Mouse (Mus musculus): ENCODE data around the gene Ttll7. TPM values are rescaled to one million over a fixed set of nuclear protein-coding genes. Genes with fewer than 3 reads are reported as not detected.

Ttll7 gene
- polyA plus RNA-seq, 1 experiment from 2014 or later: 0.52 TPM

DNA sequence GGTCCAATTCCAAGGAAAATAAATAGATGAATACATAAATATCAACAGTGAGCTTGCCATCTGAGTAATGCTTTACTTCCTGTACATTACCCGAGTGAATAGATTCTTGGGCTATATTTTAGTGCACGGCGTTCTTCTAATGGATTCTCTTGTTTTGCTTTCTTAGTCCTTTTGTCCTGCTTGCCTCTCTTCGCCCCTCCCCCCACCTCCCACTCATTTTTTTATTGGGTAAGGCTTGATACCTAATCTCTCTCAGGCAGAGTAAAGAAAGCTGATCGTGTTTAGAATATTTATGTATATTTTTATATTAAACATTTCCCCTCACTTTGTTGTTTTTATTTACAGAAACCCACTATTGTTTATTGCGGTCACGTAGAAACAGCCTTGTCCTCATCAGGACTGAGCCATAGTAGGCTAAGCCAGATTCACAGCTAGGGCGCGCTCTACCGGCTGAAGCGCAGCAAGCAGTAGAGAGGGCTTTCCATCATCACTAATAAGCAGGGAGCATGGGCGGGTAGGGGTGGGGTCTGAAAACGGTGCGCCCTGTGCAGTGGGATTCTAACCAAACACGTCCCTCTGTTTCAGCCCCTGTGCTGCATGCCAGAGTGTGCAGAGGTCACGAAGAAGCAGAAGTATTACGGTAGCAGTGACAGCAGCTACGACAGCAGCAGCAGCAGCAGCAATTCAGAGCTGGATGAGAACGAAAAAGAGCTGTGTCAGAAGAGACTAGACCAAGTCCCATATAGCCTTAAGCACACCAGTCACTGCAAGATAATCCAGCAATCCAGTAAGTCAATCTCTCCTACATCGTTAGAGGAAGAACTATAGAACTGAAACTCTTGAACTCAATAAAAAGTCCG is 87.5 kb downstream of the Ttll7 start:
- WGBS (ENCODE audit: insufficient replicate concordance): 31% methylated on average over 21 of the region's 21 CpGs
- Histone ChIP-seq H3K9ac (replicated peaks) (no peak overlapping the region), H3K27me3 (ENCODE audit: insufficient read depth, low read length) (no peaks in the 10 kb centered on the region), H3K4me2 (ENCODE audit: low read depth, low read length) (no peak overlapping the region), H3K4me1 (ENCODE audit: insufficient read depth) (no peaks in the 10 kb centered on the region), H3K27ac (ENCODE audit: low read depth) (no peak overlapping the region), H3K36me3 (replicated peaks; ENCODE audit: insufficient read depth, low read length) (no peaks in the 10 kb centered on the region), H3K4me3 (ENCODE audit: low read depth, low read length) (no peak overlapping the region), H3K9me3 (ENCODE audit: low read length) (no peaks in the 10 kb centered on the region)
- ATAC-seq: no peak
- DNase-seq: no peak
- TF ChIP-seq EP300 (IDR thresholded peaks at IDR 0.05; ENCODE audit: low read depth) (no peak), CTCF (IDR thresholded peaks at IDR 0.05; ENCODE audit: low read depth) (peak; percentile 25)

DNA sequence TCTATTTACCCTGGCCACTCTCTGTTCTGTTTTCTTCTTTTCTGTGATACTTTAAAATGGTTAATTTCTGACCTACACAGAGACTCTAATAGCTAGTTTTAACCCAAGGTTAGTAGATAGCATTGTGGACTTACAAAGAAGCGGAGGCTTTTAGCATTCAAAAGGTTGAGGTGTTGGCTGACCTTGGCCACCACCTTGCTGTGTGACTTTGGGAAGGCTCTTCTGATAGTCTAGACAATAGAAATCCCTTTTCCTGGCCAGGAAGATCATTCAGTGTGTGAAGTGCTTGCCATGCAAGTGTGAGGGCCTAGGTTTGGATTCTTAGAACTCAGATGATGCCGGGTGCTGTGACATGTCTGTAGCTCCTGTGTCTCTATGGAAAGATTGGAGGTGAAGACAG is 90.9 kb downstream of the Ttll7 start:
- H3K4me1 ChIP-seq (ENCODE audit: insufficient read depth): no peaks in the 10 kb centered on the region
- no peak overlapping the region for H3K9ac ChIP-seq (replicated peaks)
- WGBS (ENCODE audit: insufficient replicate concordance): 81% methylated on average over 2 of the region's 2 CpGs
- no peaks in the 10 kb centered on the region for H3K9me3 ChIP-seq (ENCODE audit: low read length)
- no peak overlapping the region for H3K4me2 ChIP-seq (ENCODE audit: low read depth, low read length)
- no peaks in the 10 kb centered on the region for H3K27me3 ChIP-seq (ENCODE audit: insufficient read depth, low read length)
- no peaks in the 10 kb centered on the region for H3K36me3 ChIP-seq (replicated peaks; ENCODE audit: insufficient read depth, low read length)
- no peak overlapping the region for H3K4me3 ChIP-seq (ENCODE audit: low read depth, low read length)
- TF ChIP-seq EP300 (IDR thresholded peaks at IDR 0.05; ENCODE audit: low read depth) (no peak), CTCF (IDR thresholded peaks at IDR 0.05; ENCODE audit: low read depth) (no peak)
- no peak for DNase-seq
- no peak for ATAC-seq
- no peak overlapping the region for H3K27ac ChIP-seq (ENCODE audit: low read depth)

DNA sequence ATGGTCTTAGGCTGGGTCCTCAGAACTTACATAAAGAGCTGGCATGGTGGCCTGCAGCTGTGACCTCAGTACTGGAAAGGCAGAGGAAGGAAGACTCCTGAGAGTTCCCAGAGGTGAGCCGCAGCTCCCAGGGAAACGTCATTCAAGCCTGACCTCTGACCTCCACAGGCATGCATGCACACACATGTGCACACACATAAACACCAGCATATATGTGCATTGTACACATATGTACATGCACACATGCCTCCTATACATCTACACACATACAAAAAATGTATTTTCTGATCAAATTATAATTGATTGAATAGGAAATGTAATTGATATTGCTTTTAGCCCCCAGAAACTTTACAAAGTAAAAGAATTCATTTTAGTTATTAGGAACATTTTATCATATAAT is 93.2 kb downstream of the Ttll7 start:
- no peak overlapping the region for H3K4me3 ChIP-seq (ENCODE audit: low read depth, low read length)
- no peak overlapping the region for H3K27ac ChIP-seq (ENCODE audit: low read depth)
- no peaks in the 10 kb centered on the region for H3K27me3 ChIP-seq (ENCODE audit: insufficient read depth, low read length)
- H3K36me3 ChIP-seq (replicated peaks; ENCODE audit: insufficient read depth, low read length): no peaks in the 10 kb centered on the region
- no peak overlapping the region for H3K4me2 ChIP-seq (ENCODE audit: low read depth, low read length)
- TF ChIP-seq EP300 (IDR thresholded peaks at IDR 0.05; ENCODE audit: low read depth) (no peak), CTCF (IDR thresholded peaks at IDR 0.05; ENCODE audit: low read depth) (no peak)
- WGBS (ENCODE audit: insufficient replicate concordance): 35% methylated on average over 2 of the region's 2 CpGs
- ATAC-seq (no peak), DNase-seq (no peak)
- no peaks in the 10 kb centered on the region for H3K9me3 ChIP-seq (ENCODE audit: low read length)
- H3K4me1 ChIP-seq (ENCODE audit: insufficient read depth): no peaks in the 10 kb centered on the region
- H3K9ac ChIP-seq (replicated peaks): no peak overlapping the region

DNA sequence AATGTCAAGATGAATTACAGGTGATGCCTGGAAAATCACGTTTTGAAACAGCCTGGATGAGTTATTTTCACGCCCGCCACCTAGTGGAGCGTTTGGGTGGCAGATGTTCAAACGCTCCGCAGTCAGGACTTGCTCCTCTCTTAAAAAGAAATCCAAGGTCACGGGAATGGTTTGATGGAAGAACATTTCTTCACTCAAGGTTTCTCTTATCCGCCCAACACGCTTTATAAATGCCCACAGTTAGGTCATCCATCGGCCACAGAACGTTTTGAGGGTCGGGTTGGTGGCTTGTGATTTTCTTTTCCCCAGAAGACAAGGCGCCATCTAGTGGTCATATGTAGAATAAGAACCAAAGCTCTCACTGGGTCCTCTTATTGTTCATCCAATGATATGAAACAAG is 93.7 kb downstream of the Ttll7 start:
- Histone ChIP-seq H3K9ac (replicated peaks) (no peak overlapping the region), H3K4me2 (ENCODE audit: low read depth, low read length) (peak overlapping the region; percentile 77), H3K4me3 (ENCODE audit: low read depth, low read length) (peak overlapping the region; percentile 36), H3K27ac (ENCODE audit: low read depth) (no peak overlapping the region), H3K36me3 (replicated peaks; ENCODE audit: insufficient read depth, low read length) (no peaks in the 10 kb centered on the region), H3K4me1 (ENCODE audit: insufficient read depth) (no peaks in the 10 kb centered on the region), H3K27me3 (ENCODE audit: insufficient read depth, low read length) (no peaks in the 10 kb centered on the region), H3K9me3 (ENCODE audit: low read length) (no peaks in the 10 kb centered on the region)
- DNase-seq (peak; percentile 65), ATAC-seq (peak; percentile 35; the same call in 1 of the 2 replicates)
- TF ChIP-seq EP300 (IDR thresholded peaks at IDR 0.05; ENCODE audit: low read depth) (no peak), CTCF (IDR thresholded peaks at IDR 0.05; ENCODE audit: low read depth) (peak; percentile 77)
- 1% methylated on average over 13 of the region's 13 CpGs for WGBS (ENCODE audit: insufficient replicate concordance)

DNA sequence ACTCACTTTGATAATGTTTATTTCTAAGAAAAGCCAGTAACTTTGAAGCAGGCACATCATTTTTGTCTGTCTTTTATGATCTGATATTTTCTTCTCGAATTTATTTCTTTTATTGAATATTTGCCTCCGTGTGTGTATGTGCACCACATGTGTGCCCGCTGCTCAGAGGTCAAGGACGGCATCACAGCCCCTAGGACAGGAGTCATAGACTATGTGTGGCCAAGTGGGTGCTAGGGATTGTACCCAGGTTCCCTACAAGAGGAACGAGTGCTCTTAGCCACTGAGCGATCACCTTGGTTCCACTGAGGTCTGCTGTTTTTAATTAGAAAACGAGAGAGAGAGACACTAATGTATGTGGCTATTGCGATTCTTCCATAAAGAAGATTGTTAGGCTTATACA is 94.5 kb downstream of the Ttll7 start:
- DNase-seq (no peak), ATAC-seq (no peak)
- Histone ChIP-seq H3K27me3 (ENCODE audit: insufficient read depth, low read length) (no peaks in the 10 kb centered on the region), H3K4me1 (ENCODE audit: insufficient read depth) (no peaks in the 10 kb centered on the region), H3K4me3 (ENCODE audit: low read depth, low read length) (no peak overlapping the region), H3K9me3 (ENCODE audit: low read length) (no peaks in the 10 kb centered on the region), H3K9ac (replicated peaks) (no peak overlapping the region), H3K36me3 (replicated peaks; ENCODE audit: insufficient read depth, low read length) (no peaks in the 10 kb centered on the region), H3K27ac (ENCODE audit: low read depth) (no peak overlapping the region), H3K4me2 (ENCODE audit: low read depth, low read length) (no peak overlapping the region)
- 76% methylated on average over 8 of the region's 8 CpGs for WGBS (ENCODE audit: insufficient replicate concordance)
- TF ChIP-seq CTCF (IDR thresholded peaks at IDR 0.05; ENCODE audit: low read depth): no peak
- no peak for TF ChIP-seq EP300 (IDR thresholded peaks at IDR 0.05; ENCODE audit: low read depth)

DNA sequence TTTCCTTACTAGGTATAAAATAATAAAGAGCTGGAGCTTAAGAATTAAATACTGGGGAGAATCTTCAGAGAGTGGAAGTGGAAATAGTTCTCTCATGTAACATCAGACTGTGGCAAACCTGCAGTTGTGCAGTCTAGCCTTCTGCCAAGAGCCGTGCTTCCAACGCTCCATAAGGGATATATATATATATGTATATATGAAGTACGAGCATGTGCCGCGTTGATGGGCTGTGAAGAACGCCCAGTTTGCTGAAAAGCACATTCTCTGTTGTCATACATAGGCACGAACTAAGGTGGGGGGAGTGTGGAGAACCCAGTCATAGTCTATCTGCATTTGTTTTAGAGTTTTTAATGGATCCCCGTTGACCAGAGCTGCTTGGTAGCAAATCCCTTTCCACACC is 104.6 kb downstream of the Ttll7 start:
- no peaks in the 10 kb centered on the region for H3K27me3 ChIP-seq (ENCODE audit: insufficient read depth, low read length)
- no peak overlapping the region for H3K4me3 ChIP-seq (ENCODE audit: low read depth, low read length)
- no peaks in the 10 kb centered on the region for H3K36me3 ChIP-seq (replicated peaks; ENCODE audit: insufficient read depth, low read length)
- DNase-seq: no peak
- H3K4me1 ChIP-seq (ENCODE audit: insufficient read depth): no peaks in the 10 kb centered on the region
- no peak overlapping the region for H3K4me2 ChIP-seq (ENCODE audit: low read depth, low read length)
- no peak for TF ChIP-seq CTCF (IDR thresholded peaks at IDR 0.05; ENCODE audit: low read depth)
- no peak for TF ChIP-seq EP300 (IDR thresholded peaks at IDR 0.05; ENCODE audit: low read depth)
- no peak overlapping the region for H3K27ac ChIP-seq (ENCODE audit: low read depth)
- no peak for ATAC-seq
- H3K9me3 ChIP-seq (ENCODE audit: low read length): no peaks in the 10 kb centered on the region
- WGBS (ENCODE audit: insufficient replicate concordance): 81% methylated on average over 8 of the region's 8 CpGs
- H3K9ac ChIP-seq (replicated peaks): no peak overlapping the region
